Mouse (Mus musculus): ENCODE measurements around the gene Irf2bp1.

Irf2bp1 gene

DNA sequence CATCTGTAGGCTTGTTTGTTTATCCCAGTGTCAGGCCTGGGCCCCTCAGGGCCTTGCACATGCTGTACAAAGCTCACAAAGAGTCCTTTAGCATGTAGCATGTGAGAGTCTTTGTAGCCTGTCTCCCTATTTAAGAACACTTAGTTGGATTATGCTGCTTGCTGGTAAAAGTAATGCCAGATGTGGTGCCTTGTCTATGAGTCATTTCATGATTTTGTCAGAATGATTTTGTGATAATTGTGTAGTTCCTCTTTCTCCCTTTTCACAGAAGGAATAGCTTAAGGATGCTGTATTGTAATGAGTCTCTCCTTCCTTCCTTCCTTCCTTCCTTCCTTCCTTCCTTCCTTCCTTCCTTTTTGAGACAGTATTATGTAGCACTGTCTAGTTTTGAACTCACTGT lies 24.2 kb downstream of the Irf2bp1 start:
- no peak for DNase-seq (ENCODE audit: low spot score in 2 of 2)

- no peak for DNase-seq (ENCODE audit: low spot score in 2 of 2)
Measured at GRCm38 (mm10) chr7:19029084-19029653, 25.3 kb downstream of the Irf2bp1 start.

GRCm38 (mm10) chr7:19031641-19032040 lies 27.8 kb downstream of the Irf2bp1 start:
- no peak for DNase-seq (ENCODE audit: low spot score in 2 of 2)

DNA sequence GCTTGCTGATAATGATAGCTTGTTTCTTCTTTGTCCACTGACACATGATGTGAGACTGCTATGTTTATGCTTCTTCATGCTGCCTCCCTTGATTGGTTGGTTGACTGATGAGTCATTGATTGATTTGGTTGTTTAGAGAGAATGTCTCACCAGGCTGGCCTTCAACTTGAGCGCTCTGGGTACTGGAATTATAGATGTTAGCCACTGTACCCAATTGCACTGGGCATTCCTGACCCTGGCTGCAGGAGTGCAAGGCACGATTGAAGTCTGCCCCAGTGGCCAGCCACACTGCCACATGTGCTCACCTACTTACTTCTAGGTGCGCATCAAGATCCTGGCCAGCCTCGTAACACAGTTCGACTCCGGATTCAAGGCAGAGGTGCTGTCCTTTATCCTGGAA lies 40.8 kb downstream of the Irf2bp1 start:
- no peak for DNase-seq (ENCODE audit: low spot score in 2 of 2)

GRCm38 (mm10) chr7:19046286-19047069 lies 42.6 kb downstream of the Irf2bp1 start:
- DNase-seq (ENCODE audit: low spot score in 2 of 2), result no peak

GRCm38 (mm10) chr7:19048006-19048527 lies 44.2 kb downstream of the Irf2bp1 start:
- DNase-seq (ENCODE audit: low spot score in 2 of 2), result no peak

- DNase-seq (ENCODE audit: low spot score in 2 of 2), result no peak
Measured at GRCm38 (mm10) chr7:19049252-19049651, 45.4 kb downstream of the Irf2bp1 start.

DNA sequence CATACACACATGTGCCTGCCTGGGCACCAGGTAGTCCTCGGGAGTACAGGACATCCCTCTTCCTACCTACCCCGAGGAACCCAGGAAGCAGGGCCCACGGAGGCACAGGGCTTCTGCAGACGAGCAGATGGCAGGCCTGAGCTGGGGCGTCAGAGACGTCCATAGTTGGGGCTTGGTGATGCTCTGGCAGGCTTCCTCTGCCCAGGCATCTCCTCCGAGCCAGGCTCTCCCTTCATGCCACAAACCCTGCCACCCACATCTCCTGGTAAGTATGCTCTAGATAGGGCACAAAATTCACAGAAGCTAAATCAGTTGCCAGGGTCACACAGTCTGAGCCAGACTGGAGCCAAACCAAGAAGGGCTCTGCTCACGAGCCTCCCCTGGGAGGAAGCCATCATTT lies 46.3 kb downstream of the Irf2bp1 start:
- peak in 1 of 2 experiments; percentile 31 for DNase-seq (ENCODE audit: low spot score in 2 of 2)

DNA sequence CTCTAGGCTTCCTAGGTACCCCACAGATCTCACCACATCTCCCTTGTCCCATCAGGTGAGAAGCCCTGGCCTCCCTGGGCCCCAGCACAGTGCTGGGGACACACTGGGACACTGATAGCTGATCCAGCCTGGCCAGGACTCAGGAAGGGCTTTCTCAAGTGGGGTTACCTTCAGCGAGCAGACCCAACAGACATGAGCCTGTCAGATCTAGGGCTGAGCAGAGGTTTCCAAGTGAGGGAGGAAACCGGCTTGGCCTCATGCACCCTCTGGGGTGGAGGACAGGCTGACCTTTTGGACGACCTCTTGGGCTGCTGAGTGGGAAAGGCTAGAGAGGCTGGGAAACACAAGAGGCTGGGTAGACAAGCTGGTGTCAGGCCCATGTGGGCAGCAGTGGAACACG lies 47.3 kb downstream of the Irf2bp1 start:
- DNase-seq (ENCODE audit: low spot score in 2 of 2), result no peak

GRCm38 (mm10) chr7:19052345-19053135 lies 48.7 kb downstream of the Irf2bp1 start:
- DNase-seq (ENCODE audit: low spot score in 2 of 2), result peak; percentile 58 to 67

GRCm38 (mm10) chr7:19053136-19053532 lies 49.3 kb downstream of the Irf2bp1 start:
- no peak for DNase-seq (ENCODE audit: low spot score in 2 of 2)

DNA sequence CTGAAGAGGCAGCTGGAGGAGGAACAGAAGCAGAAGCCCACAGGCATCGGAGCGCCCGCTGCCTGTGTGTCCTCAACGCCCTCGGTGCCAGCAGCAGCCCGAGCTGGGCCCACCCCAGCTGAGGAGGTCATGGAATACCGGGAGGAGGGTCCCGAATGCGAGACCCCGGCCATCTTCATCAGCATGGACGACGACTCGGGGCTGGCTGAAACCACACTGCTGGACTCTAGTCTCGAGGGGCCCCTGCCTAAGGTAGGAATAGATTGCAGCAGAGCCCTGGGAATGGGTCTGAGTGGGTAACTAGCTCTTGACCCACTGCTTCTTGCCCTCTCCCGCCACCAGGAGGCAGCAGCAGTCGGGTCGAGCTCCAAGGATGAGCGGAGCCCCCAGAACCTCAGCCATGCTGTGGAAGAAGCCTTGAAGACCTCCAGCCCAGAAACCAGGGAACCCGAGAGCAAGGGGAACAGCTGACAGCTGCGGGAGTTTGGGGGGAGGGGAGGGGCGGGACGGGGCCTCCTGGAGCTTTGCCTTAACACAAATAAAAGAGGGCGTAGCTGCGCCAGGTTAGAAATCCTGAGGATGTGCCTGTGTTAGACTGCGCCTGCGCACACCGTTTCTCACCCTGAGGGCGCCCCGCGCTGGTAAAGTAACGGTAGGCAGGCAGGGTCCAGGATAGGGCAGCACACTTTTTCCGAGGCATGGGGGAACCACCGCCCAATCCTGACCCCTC lies 50.4 kb downstream of the Irf2bp1 start, which contains the start of gene Rsph6a:
Gene Rsph6a, plus strand, starts transcription at position 644 of the 730 bp plus-strand sequence.
- DNase-seq (ENCODE audit: low spot score in 2 of 2), result no peak

GRCm38 (mm10) chr7:19054777-19055076 lies 50.9 kb downstream of the Irf2bp1 start:
- DNase-seq (ENCODE audit: low spot score in 2 of 2), result no peak

DNA sequence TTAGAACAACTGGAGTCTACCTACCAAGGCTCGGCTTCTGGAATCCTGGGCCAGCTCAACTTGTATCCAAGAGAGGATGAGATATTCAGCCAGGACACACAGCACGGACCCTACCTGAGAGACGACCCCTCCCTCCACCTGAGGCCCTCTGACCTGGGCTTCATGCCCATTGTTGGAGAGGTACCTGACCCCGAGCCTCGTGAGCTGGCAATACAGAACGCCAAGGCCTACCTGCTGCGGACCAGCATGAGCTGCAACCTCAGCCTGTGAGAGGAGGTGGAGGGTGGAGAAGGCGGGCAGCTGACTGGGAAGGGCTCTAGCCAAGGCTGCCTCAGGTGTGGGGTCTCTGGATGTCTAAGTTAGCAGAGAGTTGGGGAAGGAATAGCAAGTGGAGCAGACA lies 51.3 kb downstream of the Irf2bp1 start:
- no peak for DNase-seq (ENCODE audit: low spot score in 2 of 2)

Measured in right cerebral cortex, adult 2 months (tissue).